ENCODE assay signal across 14 mouse cellular contexts in the genomic region with DNA sequence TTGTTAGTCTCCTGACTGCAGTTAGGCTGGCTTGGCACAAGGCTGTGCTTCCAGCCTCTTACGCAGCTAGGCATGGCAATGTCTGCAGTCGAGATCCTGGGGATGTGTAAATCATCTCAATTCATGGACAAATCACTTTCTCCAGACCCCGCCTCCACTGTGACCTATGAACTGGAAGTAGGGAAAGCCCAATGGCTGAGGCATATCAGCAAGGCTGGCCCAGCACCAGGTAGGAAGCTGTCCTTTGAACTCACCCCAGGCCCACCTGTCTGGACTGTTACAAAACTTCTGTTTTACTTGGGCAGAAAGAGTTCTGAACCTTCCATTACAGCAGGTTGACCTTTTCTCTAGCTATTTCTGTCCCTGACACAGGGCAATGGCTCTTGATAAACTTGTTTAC.
DNase-seq lines count a peak whose midpoint lies in the region; ATAC-seq and TF ChIP-seq lines count a peak whose summit lies in the region.
"Had no signal": no experiment of that assay in that cellular context is flagged by ENCODE, and none has a peak within 500 bp of the region (broad histone marks: within the 10 kb centered on the region; RNA-seq: fewer than 3 reads in every experiment).

No protein-coding gene starts in this region.

- no peak overlapping the region for H3K4me2 ChIP-seq in liver, embryonic 15.5 days
- H3K4me2 ChIP-seq in hindbrain, embryonic 11.5 days (replicated peaks; ENCODE audit: low read depth, low read length) = no peak overlapping the region
- H3K4me2 ChIP-seq: hindbrain, embryonic 13.5 days; neural tube, embryonic 12.5 days had no signal

- 0 out of 2 replicates have a peak overlapping the region, but pooled peaks have one; percentile 0 for H3K27ac ChIP-seq in liver, embryonic 15.5 days (replicated peaks)
- H3K27ac ChIP-seq in hindbrain, embryonic 11.5 days (ENCODE audit: low read depth, low read length) = no peak overlapping the region
- H3K27ac ChIP-seq: hindbrain, embryonic 13.5 days; neural tube, embryonic 12.5 days had no signal

- TF ChIP-seq CTCF in E14TG2a.4 (conservative IDR thresholded peaks at IDR 0.05; ENCODE audit: low read length) = no peak

- peaks cover 31% of the 10 kb centered on the region for H3K9me3 ChIP-seq in E14TG2a.4 (ENCODE audit: low read length)
- H3K9me3 ChIP-seq in liver, embryonic 15.5 days (replicated peaks) = no peaks in the 10 kb centered on the region
- no peaks in the 10 kb centered on the region for H3K9me3 ChIP-seq in hindbrain, embryonic 11.5 days (ENCODE audit: control insufficient read depth, low read length)
- H3K9me3 ChIP-seq: hindbrain, embryonic 13.5 days; neural tube, embryonic 12.5 days had no signal

- peaks cover 20% of the 10 kb centered on the region for H3K4me1 ChIP-seq in E14TG2a.4 (replicated peaks; ENCODE audit: low read depth, low read length)
- 0 out of 2 replicates have a peak, but pooled peaks cover 3% of the 10 kb centered on the region for H3K4me1 ChIP-seq in liver, embryonic 15.5 days (replicated peaks)
- no peaks in the 10 kb centered on the region for H3K4me1 ChIP-seq in hindbrain, embryonic 11.5 days (replicated peaks; ENCODE audit: control insufficient read depth, insufficient read depth, low read length)
- H3K4me1 ChIP-seq: hindbrain, embryonic 13.5 days; neural tube, embryonic 12.5 days had no signal

- peak overlapping the region; percentile 4; the same call in 1 of the 2 replicates for H3K4me3 ChIP-seq in E14TG2a.4 (replicated peaks; ENCODE audit: low read length)
- no peak overlapping the region for H3K4me3 ChIP-seq in liver, embryonic 15.5 days (replicated peaks)
- H3K4me3 ChIP-seq in hindbrain, embryonic 11.5 days (ENCODE audit: low read depth, low read length) = no peak overlapping the region
- H3K4me3 ChIP-seq: hindbrain, embryonic 13.5 days; neural tube, embryonic 12.5 days had no signal

- DNase-seq in adipocyte (ENCODE audit: low spot score) = peak; percentile 18
- DNase-seq in adrenal gland, postnatal 36 days = peak; percentile 75
- no peak for DNase-seq in right cerebral cortex, postnatal 10 days (ENCODE audit: low spot score in 2 of 2)
- DNase-seq in hindbrain, embryonic 11.5 days (ENCODE audit: low spot score) = no peak
- no peak for DNase-seq in testis, postnatal 10 days (ENCODE audit: low spot score)
- DNase-seq: cerebellum, postnatal 10 days; gastrocnemius, postnatal 36 days; heart, postnatal 10 days; layer of hippocampus, postnatal 36 days; lung, adult 18-20 months had no signal

- H3K36me3 ChIP-seq in E14TG2a.4 (ENCODE audit: insufficient read depth, low read length) = peaks cover 30% of the 10 kb centered on the region
- H3K36me3 ChIP-seq in liver, embryonic 15.5 days (replicated peaks) = no peaks in the 10 kb centered on the region
- no peaks in the 10 kb centered on the region for H3K36me3 ChIP-seq in hindbrain, embryonic 11.5 days (ENCODE audit: control insufficient read depth, insufficient read depth, low read length)

- H3K27me3 ChIP-seq in E14TG2a.4 (ENCODE audit: insufficient read depth, low read length) = no peaks in the 10 kb centered on the region
- no peaks in the 10 kb centered on the region for H3K27me3 ChIP-seq in liver, embryonic 15.5 days
- H3K27me3 ChIP-seq in hindbrain, embryonic 11.5 days (ENCODE audit: control insufficient read depth, insufficient read depth, low read length) = no peaks in the 10 kb centered on the region
- H3K27me3 ChIP-seq: hindbrain, embryonic 13.5 days; neural tube, embryonic 12.5 days had no signal

- no peak overlapping the region for H3K9ac ChIP-seq in liver, embryonic 15.5 days
- no peak overlapping the region for H3K9ac ChIP-seq in hindbrain, embryonic 11.5 days (ENCODE audit: low read depth, low read length)
- H3K9ac ChIP-seq: hindbrain, embryonic 13.5 days; neural tube, embryonic 12.5 days had no signal

- ATAC-seq in liver, embryonic 15.5 days (ENCODE audit: insufficient read depth) = peak; percentile 76
- no peak for ATAC-seq in hindbrain, embryonic 11.5 days (ENCODE audit: low FRiP score)

- WGBS in liver, embryonic 15.5 days (ENCODE audit: insufficient replicate concordance) = 49% methylated on average over 3 of the region's 3 CpGs
- 80% methylated on average over 3 of the region's 3 CpGs for WGBS in hindbrain, embryonic 11.5 days

Comparison
In these comparisons a context has a peak if more than half of its experiments do, and no peak if none do; other contexts are left out.
1. DNase-seq: peak in adipocyte (single experiment) and adrenal gland, postnatal 36 days (2 of 2); none in right cerebral cortex, postnatal 10 days (0 of 2), hindbrain, embryonic 11.5 days (single experiment) and testis, postnatal 10 days (single experiment).